Mouse (Mus musculus): ENCODE measurements around the gene D630003M21Rik. TPM values are rescaled to one million over a fixed set of nuclear protein-coding genes. Genes with fewer than 3 reads are reported as not detected.

The D630003M21Rik gene
- total RNA-seq, 2 experiments from 2014 or later: 3.2 to 3.8 TPM

- DNase-seq (ENCODE audit: low spot score in 2 of 2): no peak
Measured at GRCm38 (mm10) chr2:158168741-158169211, 60.2 kb downstream of the D630003M21Rik start.

GRCm38 (mm10) chr2:158167496-158168205 lies 61.4 kb downstream of the D630003M21Rik start:
- DNase-seq (ENCODE audit: low spot score in 2 of 2): no peak

- DNase-seq (ENCODE audit: low spot score in 2 of 2): no peak
Measured at GRCm38 (mm10) chr2:158166628-158167027, 62.4 kb downstream of the D630003M21Rik start.

GRCm38 (mm10) chr2:158165776-158166175 lies 63.2 kb downstream of the D630003M21Rik start:
- no peak for DNase-seq (ENCODE audit: low spot score in 2 of 2)

GRCm38 (mm10) chr2:158163034-158163433 lies 66.0 kb downstream of the D630003M21Rik start:
- no peak for DNase-seq (ENCODE audit: low spot score in 2 of 2)

- no peak for DNase-seq (ENCODE audit: low spot score in 2 of 2)
Measured at GRCm38 (mm10) chr2:158161761-158162160, 67.3 kb downstream of the D630003M21Rik start.

- DNase-seq (ENCODE audit: low spot score in 2 of 2): no peak
Measured at GRCm38 (mm10) chr2:158159376-158160235, 69.4 kb downstream of the D630003M21Rik start.

- DNase-seq (ENCODE audit: low spot score in 2 of 2): no peak
Measured at GRCm38 (mm10) chr2:158157654-158158053, 71.4 kb downstream of the D630003M21Rik start.

GRCm38 (mm10) chr2:158156487-158156886 lies 72.5 kb downstream of the D630003M21Rik start:
- DNase-seq (ENCODE audit: low spot score in 2 of 2): no peak

GRCm38 (mm10) chr2:158155615-158156014 lies 73.4 kb downstream of the D630003M21Rik start:
- DNase-seq (ENCODE audit: low spot score in 2 of 2): no peak

- no peak for DNase-seq (ENCODE audit: low spot score in 2 of 2)
Measured at GRCm38 (mm10) chr2:158155101-158155500, 73.9 kb downstream of the D630003M21Rik start.

GRCm38 (mm10) chr2:158154641-158155040 lies 74.4 kb downstream of the D630003M21Rik start:
- DNase-seq (ENCODE audit: low spot score in 2 of 2): no peak

GRCm38 (mm10) chr2:158153728-158154343 lies 75.2 kb downstream of the D630003M21Rik start:
- DNase-seq (ENCODE audit: low spot score in 2 of 2): no peak

- no peak for DNase-seq (ENCODE audit: low spot score in 2 of 2)
Measured at GRCm38 (mm10) chr2:158152685-158153309, 76.2 kb downstream of the D630003M21Rik start.

GRCm38 (mm10) chr2:158151077-158151476 lies 77.9 kb downstream of the D630003M21Rik start:
- DNase-seq (ENCODE audit: low spot score in 2 of 2): no peak

GRCm38 (mm10) chr2:158146971-158147370 lies 82.1 kb downstream of the D630003M21Rik start:
- no peak for DNase-seq (ENCODE audit: low spot score in 2 of 2)

GRCm38 (mm10) chr2:158146223-158146622 lies 82.8 kb downstream of the D630003M21Rik start, which contains the start of gene Tgm2:
Gene Tgm2 (minus strand): TSS chr2:158146436.
- peak; percentile 73 to 78 for DNase-seq (ENCODE audit: low spot score in 2 of 2)

- DNase-seq (ENCODE audit: low spot score in 2 of 2): no peak
Measured at GRCm38 (mm10) chr2:158145528-158146065, 83.4 kb downstream of the D630003M21Rik start.

GRCm38 (mm10) chr2:158144750-158145527 lies 84.1 kb downstream of the D630003M21Rik start:
- DNase-seq (ENCODE audit: low spot score in 2 of 2): no peak

- no peak for DNase-seq (ENCODE audit: low spot score in 2 of 2)
Measured at GRCm38 (mm10) chr2:158144263-158144662, 84.8 kb downstream of the D630003M21Rik start.

Data from left cerebral cortex, adult 18-20 months (tissue).